Mouse (Mus musculus): Measurements from ENCODE around the gene Ms4a6c. TPM values are rescaled to one million over a fixed set of nuclear protein-coding genes. Genes with fewer than 3 reads are reported as not detected.
"Not testable (repeated sequence)": the region's sequence is repeated elsewhere in the genome, so short reads cannot be mapped to it uniquely, and the experiment has no call there.

Gene Ms4a6c
- polyA plus RNA-seq (2016; fragmentation: Nextera tagmentation; extraction: Ambion mirVana) = 1.2 and 1.7 TPM in 2 replicates

- WGBS = 86% methylated on average over 4 of the region's 4 CpGs
- H3K27ac ChIP-seq (replicated peaks); H3K9me3 ChIP-seq; DNase-seq (ENCODE audit: low spot score); H3K27me3 ChIP-seq (replicated peaks; ENCODE audit: low read depth, poor library complexity, severe bottlenecking); H3K36me3 ChIP-seq (replicated peaks); H3K4me1 ChIP-seq; H3K4me3 ChIP-seq: not testable (repeated sequence)
These were observed at the start of gene Ms4a6c for GRCm38 (mm10) chr19:11469215-11469614. Gene Ms4a6c (plus strand): TSS chr19:11469366.

GRCm38 (mm10) chr19:11431209-11431608 is 38.0 kb upstream of the Ms4a6c start:
- H3K4me3 ChIP-seq; H3K4me1 ChIP-seq; DNase-seq (ENCODE audit: low spot score); H3K9me3 ChIP-seq; H3K27me3 ChIP-seq (replicated peaks; ENCODE audit: low read depth, poor library complexity, severe bottlenecking); H3K36me3 ChIP-seq (replicated peaks); H3K27ac ChIP-seq (replicated peaks): not testable (repeated sequence)
- 87% methylated on average over 1 of the region's 1 CpGs for WGBS

GRCm38 (mm10) chr19:11435058-11435834 is 33.9 kb upstream of the Ms4a6c start:
- no peaks in the 10 kb centered on the region for H3K4me1 ChIP-seq
- no peaks in the 10 kb centered on the region for H3K27me3 ChIP-seq (replicated peaks; ENCODE audit: low read depth, poor library complexity, severe bottlenecking)
- no peaks in the 10 kb centered on the region for H3K9me3 ChIP-seq
- DNase-seq (ENCODE audit: low spot score) = no peak
- no peak overlapping the region for H3K4me3 ChIP-seq
- H3K27ac ChIP-seq (replicated peaks) = no peak overlapping the region
- WGBS = 90% methylated on average over 4 of the region's 4 CpGs
- H3K36me3 ChIP-seq (replicated peaks) = no peaks in the 10 kb centered on the region

- no peaks in the 10 kb centered on the region for H3K9me3 ChIP-seq
- H3K27ac ChIP-seq (replicated peaks) = no peak within 1 kb of the TSS
- no peaks in the 10 kb centered on the region for H3K27me3 ChIP-seq (replicated peaks; ENCODE audit: low read depth, poor library complexity, severe bottlenecking)
- H3K4me1 ChIP-seq = no peaks in the 10 kb centered on the region
- no peak for DNase-seq (ENCODE audit: low spot score)
- no peaks in the 10 kb centered on the region for H3K36me3 ChIP-seq (replicated peaks)
- no peak within 1 kb of the TSS for H3K4me3 ChIP-seq
These were observed 25.8 kb upstream of the Ms4a6c start, which contains the start of gene Ms4a4b for GRCm38 (mm10) chr19:11443338-11443737. Gene Ms4a4b (plus strand): TSS chr19:11443553.

GRCm38 (mm10) chr19:11443964-11444363 is 25.2 kb upstream of the Ms4a6c start:
- Histone ChIP-seq H3K27me3 (replicated peaks; ENCODE audit: low read depth, poor library complexity, severe bottlenecking) (no peaks in the 10 kb centered on the region), H3K4me3 (no peak overlapping the region), H3K27ac (replicated peaks) (no peak overlapping the region), H3K9me3 (no peaks in the 10 kb centered on the region), H3K36me3 (replicated peaks) (no peaks in the 10 kb centered on the region), H3K4me1 (no peaks in the 10 kb centered on the region)
- no peak for DNase-seq (ENCODE audit: low spot score)
- 87% methylated on average over 5 of the region's 5 CpGs for WGBS

- H3K4me3 ChIP-seq = no peak overlapping the region
- 89% methylated on average over 2 of the region's 2 CpGs for whole genome bisulfite sequencing
- no peaks in the 10 kb centered on the region for H3K9me3 ChIP-seq
- H3K4me1 ChIP-seq = no peaks in the 10 kb centered on the region
- no peak overlapping the region for H3K27ac ChIP-seq (replicated peaks)
- no peaks in the 10 kb centered on the region for H3K27me3 ChIP-seq (replicated peaks; ENCODE audit: low read depth, poor library complexity, severe bottlenecking)
- no peaks in the 10 kb centered on the region for H3K36me3 ChIP-seq (replicated peaks)
- DNase-seq (ENCODE audit: low spot score) = no peak
These were observed 21.9 kb upstream of the Ms4a6c start for GRCm38 (mm10) chr19:11447238-11447637.

GRCm38 (mm10) chr19:11459041-11459440 is 10.1 kb upstream of the Ms4a6c start:
- not testable (repeated sequence) for H3K9me3 ChIP-seq; H3K27ac ChIP-seq (replicated peaks); H3K4me3 ChIP-seq; H3K36me3 ChIP-seq (replicated peaks); H3K4me1 ChIP-seq; DNase-seq (ENCODE audit: low spot score); H3K27me3 ChIP-seq (replicated peaks; ENCODE audit: low read depth, poor library complexity, severe bottlenecking)
- 84% methylated on average over 4 of the region's 4 CpGs for WGBS

- WGBS = 41% methylated on average over 1 of the region's 1 CpGs
These were observed 4.4 kb upstream of the Ms4a6c start for GRCm38 (mm10) chr19:11464795-11465194.

GRCm38 (mm10) chr19:11466471-11466870 is 2.7 kb upstream of the Ms4a6c start:
- DNase-seq (ENCODE audit: low spot score) = no peak
- Histone ChIP-seq H3K9me3 (no peaks in the 10 kb centered on the region), H3K36me3 (replicated peaks) (no peaks in the 10 kb centered on the region), H3K4me3 (no peak overlapping the region), H3K27ac (replicated peaks) (no peak overlapping the region), H3K27me3 (replicated peaks; ENCODE audit: low read depth, poor library complexity, severe bottlenecking) (no peaks in the 10 kb centered on the region), H3K4me1 (no peaks in the 10 kb centered on the region)
- WGBS = 80% methylated on average over 5 of the region's 5 CpGs

More at GRCm38 (mm10) chr19:11464795-11465194, 4.4 kb upstream of the Ms4a6c start:
- not testable (repeated sequence) for DNase-seq (ENCODE audit: low spot score); H3K9me3 ChIP-seq; H3K27me3 ChIP-seq (replicated peaks; ENCODE audit: low read depth, poor library complexity, severe bottlenecking); H3K36me3 ChIP-seq (replicated peaks); H3K4me1 ChIP-seq; H3K4me3 ChIP-seq; H3K27ac ChIP-seq (replicated peaks)

- not testable (repeated sequence) for H3K36me3 ChIP-seq (replicated peaks); H3K9me3 ChIP-seq; H3K4me1 ChIP-seq; H3K27me3 ChIP-seq (replicated peaks; ENCODE audit: low read depth, poor library complexity, severe bottlenecking); H3K4me3 ChIP-seq; H3K27ac ChIP-seq (replicated peaks); DNase-seq (ENCODE audit: low spot score)
- WGBS = 67% methylated on average over 1 of the region's 1 CpGs
These were observed 805 bp upstream of the Ms4a6c start for GRCm38 (mm10) chr19:11468361-11468760.

GRCm38 (mm10) chr19:11479714-11480113 is 10.5 kb downstream of the Ms4a6c start:
- WGBS = 88% methylated on average over 2 of the region's 2 CpGs
- Histone ChIP-seq H3K36me3 (replicated peaks) (no peaks in the 10 kb centered on the region), H3K27ac (replicated peaks) (no peak overlapping the region), H3K9me3 (no peaks in the 10 kb centered on the region), H3K27me3 (replicated peaks; ENCODE audit: low read depth, poor library complexity, severe bottlenecking) (no peaks in the 10 kb centered on the region), H3K4me1 (no peaks in the 10 kb centered on the region), H3K4me3 (no peak overlapping the region)
- DNase-seq (ENCODE audit: low spot score) = no peak

GRCm38 (mm10) chr19:11482684-11483083 is 13.5 kb downstream of the Ms4a6c start:
- no peaks in the 10 kb centered on the region for H3K36me3 ChIP-seq (replicated peaks)
- no peak overlapping the region for H3K27ac ChIP-seq (replicated peaks)
- no peak for DNase-seq (ENCODE audit: low spot score)
- H3K4me1 ChIP-seq = no peaks in the 10 kb centered on the region
- H3K27me3 ChIP-seq (replicated peaks; ENCODE audit: low read depth, poor library complexity, severe bottlenecking) = no peaks in the 10 kb centered on the region
- WGBS = 91% methylated on average over 2 of the region's 2 CpGs
- no peak overlapping the region for H3K4me3 ChIP-seq
- no peaks in the 10 kb centered on the region for H3K9me3 ChIP-seq

GRCm38 (mm10) chr19:11483941-11484340 is 14.8 kb downstream of the Ms4a6c start:
- Histone ChIP-seq H3K9me3 (no peaks in the 10 kb centered on the region), H3K4me3 (no peak overlapping the region), H3K36me3 (replicated peaks) (no peaks in the 10 kb centered on the region), H3K4me1 (no peaks in the 10 kb centered on the region), H3K27ac (replicated peaks) (no peak overlapping the region), H3K27me3 (replicated peaks; ENCODE audit: low read depth, poor library complexity, severe bottlenecking) (no peaks in the 10 kb centered on the region)
- WGBS = 80% methylated on average over 4 of the region's 4 CpGs
- no peak for DNase-seq (ENCODE audit: low spot score)
